Mouse (Mus musculus): Measurements from ENCODE around the gene Slc30a5. TPM values are rescaled to one million over a fixed set of nuclear protein-coding genes. Genes with fewer than 3 reads are reported as not detected.

Slc30a5 gene
- total and polyA plus RNA-seq, 3 experiments: 10.0 to 86.3 (median 72.5) TPM

- no peak for ATAC-seq (ENCODE audit: extremely low read depth, insufficient number of reproducible peaks, low FRiP score, poor library complexity, severe bottlenecking)
Measured at GRCm38 (mm10) chr13:100875103-100875502, 41.9 kb upstream of the Slc30a5 start.

GRCm38 (mm10) chr13:100874588-100874987 is 41.4 kb upstream of the Slc30a5 start:
- Histone ChIP-seq H3K36me3 (replicated peaks) (no peaks in the 10 kb centered on the region), H3K27me3 (ENCODE audit: insufficient read depth, low read length) (peaks cover 18% of the 10 kb centered on the region), H3K4me3 (ENCODE audit: low read depth, low read length) (no peak overlapping the region), H3K9me3 (replicated peaks) (no peaks in the 10 kb centered on the region), H3K4me1 (ENCODE audit: insufficient read depth, low read depth, low read length) (0 out of 2 replicates have a peak, but pooled peaks cover 2% of the 10 kb centered on the region)
- ATAC-seq (ENCODE audit: extremely low read depth, insufficient number of reproducible peaks, low FRiP score, poor library complexity, severe bottlenecking) (no peak), DNase-seq (ENCODE audit: low spot score) (no peak)
- no peak for TF ChIP-seq GATA1 (IDR thresholded peaks at IDR 0.05; ENCODE audit: borderline replicate concordance, low read length)
- TF ChIP-seq GATA2 (IDR thresholded peaks at IDR 0.05; ENCODE audit: borderline replicate concordance, low read depth, low read length): no peak
- TF ChIP-seq TAL1 (conservative IDR thresholded peaks at IDR 0.05; ENCODE audit: low read depth, low read length): no peak
- no peak for TF ChIP-seq CTCF (IDR thresholded peaks at IDR 0.05; ENCODE audit: low read depth, low read length)
- no peak for TF ChIP-seq POLR2AphosphoS5 (IDR thresholded peaks at IDR 0.05; ENCODE audit: insufficient replicate concordance, low read depth, low read length)

More at GRCm38 (mm10) chr13:100875103-100875502, 41.9 kb upstream of the Slc30a5 start:
- Histone ChIP-seq H3K27me3 (ENCODE audit: insufficient read depth, low read length) (peaks cover 22% of the 10 kb centered on the region), H3K36me3 (replicated peaks) (no peaks in the 10 kb centered on the region), H3K9me3 (replicated peaks) (no peaks in the 10 kb centered on the region), H3K4me1 (ENCODE audit: insufficient read depth, low read depth, low read length) (0 out of 2 replicates have a peak, but pooled peaks cover 2% of the 10 kb centered on the region), H3K4me3 (ENCODE audit: low read depth, low read length) (no peak overlapping the region)
- DNase-seq (ENCODE audit: low spot score): no peak
- TF ChIP-seq CTCF (IDR thresholded peaks at IDR 0.05; ENCODE audit: low read depth, low read length) (no peak), POLR2AphosphoS5 (IDR thresholded peaks at IDR 0.05; ENCODE audit: insufficient replicate concordance, low read depth, low read length) (no peak), GATA2 (IDR thresholded peaks at IDR 0.05; ENCODE audit: borderline replicate concordance, low read depth, low read length) (no peak), GATA1 (IDR thresholded peaks at IDR 0.05; ENCODE audit: borderline replicate concordance, low read length) (no peak), TAL1 (conservative IDR thresholded peaks at IDR 0.05; ENCODE audit: low read depth, low read length) (no peak)

GRCm38 (mm10) chr13:100873530-100873929 is 40.3 kb upstream of the Slc30a5 start:
- H3K4me3 ChIP-seq (ENCODE audit: low read depth, low read length): no peak overlapping the region
- H3K27me3 ChIP-seq (ENCODE audit: insufficient read depth, low read length): peaks cover 11% of the 10 kb centered on the region
- DNase-seq (ENCODE audit: low spot score) (no peak), ATAC-seq (ENCODE audit: extremely low read depth, insufficient number of reproducible peaks, low FRiP score, poor library complexity, severe bottlenecking) (no peak)
- no peaks in the 10 kb centered on the region for H3K36me3 ChIP-seq (replicated peaks)
- no peaks in the 10 kb centered on the region for H3K9me3 ChIP-seq (replicated peaks)
- 0 out of 2 replicates have a peak, but pooled peaks cover 2% of the 10 kb centered on the region for H3K4me1 ChIP-seq (ENCODE audit: insufficient read depth, low read depth, low read length)
- no peak for TF ChIP-seq GATA2 (IDR thresholded peaks at IDR 0.05; ENCODE audit: borderline replicate concordance, low read depth, low read length)
- TF ChIP-seq TAL1 (conservative IDR thresholded peaks at IDR 0.05; ENCODE audit: low read depth, low read length): no peak
- TF ChIP-seq CTCF (IDR thresholded peaks at IDR 0.05; ENCODE audit: low read depth, low read length): no peak
- no peak for TF ChIP-seq GATA1 (IDR thresholded peaks at IDR 0.05; ENCODE audit: borderline replicate concordance, low read length)
- no peak for TF ChIP-seq POLR2AphosphoS5 (IDR thresholded peaks at IDR 0.05; ENCODE audit: insufficient replicate concordance, low read depth, low read length)

GRCm38 (mm10) chr13:100871445-100872171 is 38.4 kb upstream of the Slc30a5 start:
- Histone ChIP-seq H3K9me3 (replicated peaks) (no peaks in the 10 kb centered on the region), H3K4me3 (ENCODE audit: low read depth, low read length) (no peak overlapping the region), H3K27me3 (ENCODE audit: insufficient read depth, low read length) (peaks cover 7% of the 10 kb centered on the region), H3K4me1 (ENCODE audit: insufficient read depth, low read depth, low read length) (0 out of 2 replicates have a peak, but pooled peaks cover 2% of the 10 kb centered on the region), H3K36me3 (replicated peaks) (no peaks in the 10 kb centered on the region)
- DNase-seq (ENCODE audit: low spot score): no peak
- no peak for TF ChIP-seq GATA2 (IDR thresholded peaks at IDR 0.05; ENCODE audit: borderline replicate concordance, low read depth, low read length)
- no peak for TF ChIP-seq POLR2AphosphoS5 (IDR thresholded peaks at IDR 0.05; ENCODE audit: insufficient replicate concordance, low read depth, low read length)
- no peak for TF ChIP-seq CTCF (IDR thresholded peaks at IDR 0.05; ENCODE audit: low read depth, low read length)
- no peak for TF ChIP-seq GATA1 (IDR thresholded peaks at IDR 0.05; ENCODE audit: borderline replicate concordance, low read length)
- TF ChIP-seq TAL1 (conservative IDR thresholded peaks at IDR 0.05; ENCODE audit: low read depth, low read length): no peak
- ATAC-seq (ENCODE audit: extremely low read depth, insufficient number of reproducible peaks, low FRiP score, poor library complexity, severe bottlenecking): no peak

DNA sequence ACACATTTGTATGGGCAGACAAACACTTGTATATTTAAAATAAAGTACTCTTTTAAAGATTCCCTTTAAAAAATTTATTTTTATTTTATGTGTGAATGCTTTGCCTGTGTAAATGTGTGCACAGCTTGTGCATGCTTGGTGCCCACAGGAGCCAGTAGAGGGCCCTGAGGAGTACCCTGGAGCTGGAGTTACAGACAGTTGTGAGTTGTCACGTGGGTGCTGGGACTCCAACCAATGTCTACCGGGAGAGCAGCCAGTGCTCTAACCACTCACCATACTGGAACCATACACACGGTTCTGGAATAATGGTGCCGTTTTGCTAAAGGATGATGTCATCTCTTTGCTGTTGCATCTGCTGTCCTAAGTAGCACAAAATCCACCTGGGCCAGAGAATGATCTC is 36.6 kb upstream of the Slc30a5 start:
- no peak for TF ChIP-seq CTCF (IDR thresholded peaks at IDR 0.05; ENCODE audit: low read depth, low read length)
- TF ChIP-seq TAL1 (conservative IDR thresholded peaks at IDR 0.05; ENCODE audit: low read depth, low read length): no peak
- TF ChIP-seq POLR2AphosphoS5 (IDR thresholded peaks at IDR 0.05; ENCODE audit: insufficient replicate concordance, low read depth, low read length): no peak
- no peak for TF ChIP-seq GATA2 (IDR thresholded peaks at IDR 0.05; ENCODE audit: borderline replicate concordance, low read depth, low read length)
- no peak for TF ChIP-seq GATA1 (IDR thresholded peaks at IDR 0.05; ENCODE audit: borderline replicate concordance, low read length)
- H3K27me3 ChIP-seq (ENCODE audit: insufficient read depth, low read length): peaks cover 7% of the 10 kb centered on the region
- no peak for DNase-seq (ENCODE audit: low spot score)
- no peaks in the 10 kb centered on the region for H3K9me3 ChIP-seq (replicated peaks)
- no peaks in the 10 kb centered on the region for H3K36me3 ChIP-seq (replicated peaks)
- ATAC-seq (ENCODE audit: extremely low read depth, insufficient number of reproducible peaks, low FRiP score, poor library complexity, severe bottlenecking): no peak
- H3K4me3 ChIP-seq (ENCODE audit: low read depth, low read length): no peak overlapping the region
- H3K4me1 ChIP-seq (ENCODE audit: insufficient read depth, low read depth, low read length): 0 out of 2 replicates have a peak, but pooled peaks cover 2% of the 10 kb centered on the region

GRCm38 (mm10) chr13:100866311-100866710 is 33.1 kb upstream of the Slc30a5 start:
- Histone ChIP-seq H3K4me1 (ENCODE audit: insufficient read depth, low read depth, low read length) (peaks cover 4% of the 10 kb centered on the region; the same call in 1 of the 2 replicates), H3K36me3 (replicated peaks) (no peaks in the 10 kb centered on the region)

More at GRCm38 (mm10) chr13:100866311-100866710, 33.1 kb upstream of the Slc30a5 start:
- peaks cover 9% of the 10 kb centered on the region for H3K27me3 ChIP-seq (ENCODE audit: insufficient read depth, low read length)
- DNase-seq (ENCODE audit: low spot score) (no peak), ATAC-seq (ENCODE audit: extremely low read depth, insufficient number of reproducible peaks, low FRiP score, poor library complexity, severe bottlenecking) (no peak)
- no peak overlapping the region for H3K4me3 ChIP-seq (ENCODE audit: low read depth, low read length)
- TF ChIP-seq POLR2AphosphoS5 (IDR thresholded peaks at IDR 0.05; ENCODE audit: insufficient replicate concordance, low read depth, low read length) (no peak), CTCF (IDR thresholded peaks at IDR 0.05; ENCODE audit: low read depth, low read length) (no peak), TAL1 (conservative IDR thresholded peaks at IDR 0.05; ENCODE audit: low read depth, low read length) (no peak), GATA1 (IDR thresholded peaks at IDR 0.05; ENCODE audit: borderline replicate concordance, low read length) (no peak), GATA2 (IDR thresholded peaks at IDR 0.05; ENCODE audit: borderline replicate concordance, low read depth, low read length) (no peak)
- H3K9me3 ChIP-seq (replicated peaks): no peaks in the 10 kb centered on the region

Measured in G1E (cell line).